Mouse (Mus musculus) WW6 (cell line): ENCODE results near the gene Nckap1l.

Experiments
- DNase-seq: peaks from one replicate; pipeline ENCODE4 v3.0.0-alpha.2; 2013; ENCODE audit warnings: low read depth, low spot score

Nckap1l gene

GRCm38 (mm10) chr15:103537822-103538213 lies 84.2 kb downstream of the Nckap1l start, which contains the start of gene Ppp1r1a:
TSS of gene Ppp1r1a (minus strand) at chr15:103538003.
- no peak for DNase-seq

GRCm38 (mm10) chr15:103539259-103539658 lies 85.7 kb downstream of the Nckap1l start:
- no peak for DNase-seq

- DNase-seq = no peak
These were observed 87.1 kb downstream of the Nckap1l start for GRCm38 (mm10) chr15:103540646-103541045.

GRCm38 (mm10) chr15:103542526-103542925 lies 88.9 kb downstream of the Nckap1l start:
- no peak for DNase-seq

GRCm38 (mm10) chr15:103547983-103548382 lies 94.4 kb downstream of the Nckap1l start:
- no peak for DNase-seq
